Mouse (Mus musculus) forebrain, embryonic 12.5 days (tissue): ENCODE data around the gene Olfr1137. TPM values are rescaled to one million over a fixed set of nuclear protein-coding genes. Genes with fewer than 3 reads are reported as not detected.

Experiments used
- ATAC-seq: fragments of 200-750 bp; cut with Nextera tagmentation; 2 replicates; pipeline ENCODE4 v1.8.0; 2017; ENCODE audit warnings: moderate TSS enrichment; ENCODE audit not compliant: low FRiP score
- H3K27ac ChIP-seq: fragments of 300-500 bp; sonication (generic); 2 replicates; pipeline ENCODE4 v1.5.1; 2016; ENCODE audit warnings: mild to moderate bottlenecking
- H3K27me3 ChIP-seq: fragments of 300-500 bp; sonication (generic); 2 replicates; pipeline ENCODE4 v1.6.1; 2016; ENCODE audit warnings: mild to moderate bottlenecking
- H3K36me3 ChIP-seq: fragments of 300-500 bp; sonication (generic); replicated peaks from 2 replicates; pipeline ENCODE4 v1.6.1; 2016; ENCODE audit warnings: mild to moderate bottlenecking
- H3K4me1 ChIP-seq: fragments of 300-500 bp; sonication (generic); 2 replicates; pipeline ENCODE4 v1.6.1; 2016
- H3K4me2 ChIP-seq: fragments of 300-500 bp; sonication (generic); 2 replicates; pipeline ENCODE4 v1.6.1; 2016; ENCODE audit warnings: mild to moderate bottlenecking, moderate library complexity
- H3K4me3 ChIP-seq: fragments of 300-500 bp; sonication (generic); replicated peaks from 2 replicates; pipeline ENCODE4 v1.5.1; 2016; ENCODE audit warnings: mild to moderate bottlenecking
- H3K9ac ChIP-seq: fragments of 300-500 bp; sonication (generic); 2 replicates; pipeline ENCODE4 v1.6.1; 2016; ENCODE audit warnings: mild to moderate bottlenecking
- H3K9me3 ChIP-seq: fragments of 300-500 bp; sonication (generic); 2 replicates; pipeline ENCODE4 v1.6.1; 2016
- WGBS: fragments of 180-500 bp; shearing (Covaris S2); methylation state at CpG from one replicate; pipeline ENCODE4 v1.1.7; 2016; 5-methylcytosine and 5-hydroxymethylcytosine counted together
- polyA plus RNA-seq: library from polyadenylated mRNA; unstranded; fragments of >200 nt; fragmentation: Nextera tagmentation; extraction: Ambion mirVana; gene quantifications from 2 replicates; pipeline ENCODE4 v1.2.1, GENCODE M21; 2016

Olfr1137 gene
- polyA plus RNA-seq, result not detected in 2 replicates

DNA sequence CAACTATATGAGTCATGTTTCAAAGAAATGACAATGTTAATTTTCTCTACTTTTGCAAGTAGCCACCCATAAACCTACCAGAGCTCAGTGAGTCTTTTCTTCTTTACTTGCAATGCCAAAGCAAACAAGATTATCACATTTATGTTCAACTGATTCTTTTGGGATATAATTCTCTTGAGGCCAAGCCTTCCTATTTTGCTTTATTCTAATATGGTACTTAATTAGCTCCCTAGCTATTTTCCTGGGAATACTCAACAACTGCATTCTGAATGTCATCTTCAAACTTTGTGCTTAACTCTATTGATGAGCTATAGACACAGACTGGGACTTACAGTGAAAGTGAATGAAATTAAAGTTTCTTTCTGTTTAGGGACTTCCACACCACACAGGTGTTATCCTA lies at the start of gene Olfr1137:
Gene Olfr1137, minus strand, starts transcription at position 101 of the 400 bp plus-strand sequence.
- no peak for ATAC-seq
- no peak within 1 kb of the TSS for H3K27ac ChIP-seq
- no peak within 1 kb of the TSS for H3K4me3 ChIP-seq
- H3K27me3 ChIP-seq, result no peaks in the 10 kb centered on the region
- no peaks in the 10 kb centered on the region for H3K9me3 ChIP-seq
- H3K9ac ChIP-seq, result no peak within 1 kb of the TSS
- no peaks in the 10 kb centered on the region for H3K4me1 ChIP-seq
- H3K36me3 ChIP-seq, result no peaks in the 10 kb centered on the region
- no peak within 1 kb of the TSS for H3K4me2 ChIP-seq

DNA sequence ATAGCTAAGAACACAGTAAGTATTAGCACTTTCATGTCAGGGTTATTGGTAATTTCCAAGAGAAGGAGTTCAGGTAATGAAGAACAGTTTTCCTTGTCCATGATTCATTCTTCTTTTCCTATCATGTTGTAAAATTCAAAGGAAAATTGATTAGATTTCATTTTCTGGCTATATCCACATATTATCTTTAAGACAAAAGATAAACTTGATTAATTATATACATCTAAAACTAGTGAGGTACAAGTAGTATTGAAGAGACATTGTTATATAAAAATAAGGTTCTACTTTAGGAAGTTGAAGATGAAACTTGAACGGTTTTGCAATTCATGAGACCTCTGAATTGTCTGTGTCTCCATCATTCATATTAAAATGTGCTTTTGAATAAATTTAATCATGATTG lies 40.9 kb upstream of the Olfr1137 start, which contains the start of gene Olfr1141:
Gene Olfr1141, minus strand, starts transcription at position 101 of the 400 bp plus-strand sequence.
- Histone ChIP-seq H3K4me2 (no peak within 1 kb of the TSS), H3K4me3 (no peak within 1 kb of the TSS)
- WGBS, result 88% methylated on average over 1 of the region's 1 CpGs

DNA sequence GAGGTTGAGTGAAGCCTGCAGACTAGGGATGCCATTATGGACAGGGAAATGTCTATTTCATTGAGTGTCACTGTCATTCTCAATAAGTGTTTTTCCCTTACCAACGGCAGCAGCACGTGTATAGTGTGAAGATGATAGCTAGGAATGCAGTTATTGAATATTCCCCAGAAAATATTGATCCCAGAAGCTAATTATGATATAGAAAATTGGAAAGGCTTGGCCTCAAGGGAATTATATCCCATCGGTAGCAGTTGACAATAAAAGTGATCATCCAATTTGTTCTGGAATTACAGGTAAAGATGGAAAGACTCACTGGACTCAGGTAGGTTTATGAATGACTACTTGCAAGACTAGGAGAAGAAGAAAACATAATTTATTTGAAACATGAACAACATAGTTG lies 30.5 kb upstream of the Olfr1137 start, which contains the start of gene Olfr1140:
Gene Olfr1140, plus strand, starts transcription at position 301 of the 400 bp plus-strand sequence.
- no peak for ATAC-seq
- Histone ChIP-seq H3K9ac (no peak within 1 kb of the TSS), H3K4me2 (no peak within 1 kb of the TSS), H3K4me3 (no peak within 1 kb of the TSS), H3K9me3 (no peaks in the 10 kb centered on the region), H3K27me3 (no peaks in the 10 kb centered on the region), H3K36me3 (no peaks in the 10 kb centered on the region), H3K4me1 (no peaks in the 10 kb centered on the region), H3K27ac (no peak within 1 kb of the TSS)
- 84% methylated on average over 3 of the region's 3 CpGs for WGBS

More for the DNA sequence above, 40.9 kb upstream of the Olfr1137 start, which contains the start of gene Olfr1141:
- Histone ChIP-seq H3K36me3 (no peaks in the 10 kb centered on the region), H3K27ac (no peak within 1 kb of the TSS), H3K9ac (no peak within 1 kb of the TSS), H3K9me3 (no peaks in the 10 kb centered on the region), H3K4me1 (no peaks in the 10 kb centered on the region), H3K27me3 (no peaks in the 10 kb centered on the region)
- no peak for ATAC-seq

DNA sequence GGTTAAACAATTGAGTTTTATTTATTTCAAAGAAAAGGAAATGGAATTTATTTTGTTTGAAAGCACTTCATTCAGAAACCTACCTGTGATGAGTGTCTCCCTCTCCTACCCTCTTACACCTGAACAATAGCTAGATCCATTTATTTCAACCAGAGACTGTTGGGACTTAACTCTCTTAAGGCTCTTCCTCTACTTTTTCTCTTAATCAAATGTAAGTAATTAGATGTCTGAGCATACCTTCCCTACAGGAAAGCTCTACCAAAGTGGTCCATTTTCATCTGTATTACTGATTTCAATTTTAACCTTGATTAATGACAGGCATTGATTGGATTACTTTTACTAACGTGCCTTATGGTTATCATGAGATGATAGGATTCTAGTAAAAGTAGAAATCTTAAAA lies 26.9 kb upstream of the Olfr1137 start, which contains the start of gene Olfr1138:
Gene Olfr1138, minus strand, starts transcription at position 101 of the 400 bp plus-strand sequence.
- Histone ChIP-seq H3K9me3 (no peaks in the 10 kb centered on the region), H3K4me3 (no peak within 1 kb of the TSS), H3K9ac (no peak within 1 kb of the TSS), H3K4me2 (no peak within 1 kb of the TSS), H3K27me3 (no peaks in the 10 kb centered on the region), H3K4me1 (no peaks in the 10 kb centered on the region), H3K27ac (no peak within 1 kb of the TSS), H3K36me3 (no peaks in the 10 kb centered on the region)
- 86% methylated on average over 1 of the region's 1 CpGs for WGBS
- no peak for ATAC-seq

DNA sequence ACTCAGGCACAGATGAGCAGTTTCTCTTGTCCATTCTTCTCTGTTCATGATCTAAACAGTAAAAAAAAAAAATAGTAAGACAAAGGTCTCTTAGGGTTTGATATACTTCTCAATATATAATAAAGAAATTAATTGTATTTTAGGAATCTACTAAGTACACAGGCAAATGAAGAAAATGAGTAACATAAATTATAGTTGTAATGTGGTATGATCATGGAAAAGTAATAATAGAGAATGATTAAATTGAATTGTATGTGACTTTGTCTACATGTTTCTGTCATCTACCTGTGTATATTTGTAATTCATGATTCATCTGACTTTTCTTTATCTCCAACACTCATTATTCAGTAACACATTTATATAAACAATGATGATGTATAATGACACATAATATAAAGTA lies 19.1 kb downstream of the Olfr1137 start, which contains the start of gene Olfr1136:
Gene Olfr1136, minus strand, starts transcription at position 101 of the 400 bp plus-strand sequence.
- H3K9me3 ChIP-seq, result no peaks in the 10 kb centered on the region
- no peak within 1 kb of the TSS for H3K4me3 ChIP-seq
- no peak within 1 kb of the TSS for H3K27ac ChIP-seq
- H3K27me3 ChIP-seq, result no peaks in the 10 kb centered on the region
- no peak within 1 kb of the TSS for H3K9ac ChIP-seq
- no peak for ATAC-seq
- no peaks in the 10 kb centered on the region for H3K4me1 ChIP-seq
- no peaks in the 10 kb centered on the region for H3K36me3 ChIP-seq
- no peak within 1 kb of the TSS for H3K4me2 ChIP-seq

DNA sequence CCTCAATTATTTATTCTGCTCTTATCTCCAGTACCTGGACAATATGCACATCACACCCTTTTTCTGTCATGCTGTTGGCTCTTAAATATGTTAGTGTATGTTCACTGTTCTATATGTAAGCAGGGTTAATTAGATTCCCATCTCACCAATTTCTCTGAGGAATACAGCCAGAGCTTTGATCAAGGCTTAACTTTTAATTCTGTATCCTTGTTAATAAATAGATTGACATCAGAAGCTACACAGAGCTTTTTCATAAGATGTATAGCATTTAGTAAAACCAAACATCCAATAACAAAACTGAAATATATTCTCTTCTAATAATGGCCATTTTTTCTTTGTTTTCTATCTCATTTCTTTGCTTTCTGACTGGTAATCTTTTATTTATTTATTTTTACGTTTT lies 39.4 kb downstream of the Olfr1137 start, which contains the start of gene Olfr1135:
Gene Olfr1135, minus strand, starts transcription at position 101 of the 400 bp plus-strand sequence.
- no peak within 1 kb of the TSS for H3K9ac ChIP-seq
- H3K27me3 ChIP-seq, result no peaks in the 10 kb centered on the region
- H3K36me3 ChIP-seq, result no peaks in the 10 kb centered on the region
- no peak for ATAC-seq
- 21% methylated on average over 1 of the region's 1 CpGs for WGBS
- H3K9me3 ChIP-seq, result no peaks in the 10 kb centered on the region
- no peak within 1 kb of the TSS for H3K4me3 ChIP-seq
- H3K4me1 ChIP-seq, result no peaks in the 10 kb centered on the region
- no peak within 1 kb of the TSS for H3K27ac ChIP-seq
- no peak within 1 kb of the TSS for H3K4me2 ChIP-seq

Other genes starting within 250 kb of the Olfr1137 start
- not detected in 2 replicates for gene Pramel7, start 216.1 kb downstream of the Olfr1137 start, polyA plus RNA-seq
- not detected in 2 replicates for gene Pramel6, start 206.6 kb downstream of the Olfr1137 start, polyA plus RNA-seq
- not detected in 2 replicates for gene Olfr153, start 181.4 kb downstream of the Olfr1137 start, polyA plus RNA-seq
- gene Olfr1128, start 167.6 kb downstream of the Olfr1137 start, polyA plus RNA-seq, result not detected in 2 replicates
- not detected in 2 replicates for gene Olfr1129, start 139.3 kb downstream of the Olfr1137 start, polyA plus RNA-seq
- gene Olfr1130, start 107.0 kb downstream of the Olfr1137 start, polyA plus RNA-seq, result not detected in 2 replicates
- not detected in 2 replicates for gene Olfr1131, start 86.1 kb downstream of the Olfr1137 start, polyA plus RNA-seq
- gene Olfr1132, start 75.6 kb downstream of the Olfr1137 start, polyA plus RNA-seq, result not detected in 2 replicates
- not detected in 2 replicates for gene Olfr1133, start 65.8 kb downstream of the Olfr1137 start, polyA plus RNA-seq
- not detected in 2 replicates for gene Olfr1134, start 54.7 kb downstream of the Olfr1137 start, polyA plus RNA-seq
- gene Olfr1135, start 39.5 kb downstream of the Olfr1137 start, polyA plus RNA-seq, result not detected in 2 replicates
- not detected in 2 replicates for gene Olfr1136, start 19.2 kb downstream of the Olfr1137 start, polyA plus RNA-seq
- not detected in 2 replicates for gene Olfr1138, start 26.8 kb upstream of the Olfr1137 start, polyA plus RNA-seq
- gene Olfr1140, start 30.6 kb upstream of the Olfr1137 start, polyA plus RNA-seq, result not detected in 2 replicates
- not detected in 2 replicates for gene Olfr1141, start 40.8 kb upstream of the Olfr1137 start, polyA plus RNA-seq
- not detected in 2 replicates for gene Olfr152, start 66.3 kb upstream of the Olfr1137 start, polyA plus RNA-seq
- gene Olfr1143, start 87.4 kb upstream of the Olfr1137 start, polyA plus RNA-seq, result not detected in 2 replicates
- gene Olfr1145, start 96.6 kb upstream of the Olfr1137 start, polyA plus RNA-seq, result not detected in 2 replicates
- gene Olfr1148, start 117.4 kb upstream of the Olfr1137 start, polyA plus RNA-seq, result not detected in 2 replicates
- not detected in 2 replicates for gene Olfr1150-ps1, start 130.8 kb upstream of the Olfr1137 start, polyA plus RNA-seq
- gene Olfr1151, start 142.7 kb upstream of the Olfr1137 start, polyA plus RNA-seq, result not detected in 2 replicates
- not detected in 2 replicates for gene Olfr1152, start 153.3 kb upstream of the Olfr1137 start, polyA plus RNA-seq
- not detected in 2 replicates for gene Olfr1153, start 181.8 kb upstream of the Olfr1137 start, polyA plus RNA-seq
- gene Olfr1154, start 192.0 kb upstream of the Olfr1137 start, polyA plus RNA-seq, result not detected in 2 replicates
- not detected in 2 replicates for gene Olfr1155, start 232.0 kb upstream of the Olfr1137 start, polyA plus RNA-seq
- not detected in 2 replicates for gene Olfr1156, start 239.9 kb upstream of the Olfr1137 start, polyA plus RNA-seq